Comparison of ENCODE assay signal across 24 mouse cellular contexts in the genomic region with DNA sequence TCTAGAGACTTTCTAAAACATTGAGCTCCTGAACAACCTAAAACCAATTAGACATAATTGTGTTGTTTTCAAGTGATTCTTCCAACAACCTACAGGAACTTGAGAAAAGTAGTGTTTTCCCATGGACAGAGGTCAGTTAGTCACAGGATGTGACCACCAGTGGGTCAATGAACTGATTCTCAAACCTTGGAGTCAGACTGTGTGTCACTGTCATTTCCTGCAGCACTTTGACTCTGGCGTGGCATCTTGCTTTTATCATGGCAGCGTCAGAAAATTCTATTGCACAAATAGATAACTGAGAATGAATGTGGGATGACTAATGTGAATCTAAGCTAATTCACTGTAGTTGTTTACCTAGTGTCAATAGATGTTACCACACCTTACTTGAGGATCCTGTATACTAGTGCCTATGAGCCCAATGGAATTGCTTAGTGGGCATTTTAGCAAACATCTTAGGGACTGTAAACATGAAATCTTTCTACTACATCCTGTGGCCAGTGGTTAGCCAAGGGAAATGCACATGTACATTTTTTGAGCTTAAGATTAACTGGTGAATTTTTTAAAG.
A peak's percentile ranks its signal among the peaks of the same experiment; 100 is the strongest.
DNase-seq lines count a peak whose midpoint lies in the region; ATAC-seq and TF ChIP-seq lines count a peak whose summit lies in the region.
"Had no signal": no experiment of that assay in that cellular context is flagged by ENCODE, and none has a peak within 500 bp of the region (broad histone marks: within the 10 kb centered on the region; RNA-seq: fewer than 3 reads in every experiment).

No protein-coding gene starts in this region.

- ATAC-seq in liver, embryonic 11.5 days (replicated peaks; ENCODE audit: low FRiP score) = no peak
- ATAC-seq in intestine, embryonic 15.5 days = peak; percentile 55; the same call in 1 of the 2 replicates
- ATAC-seq in stomach, embryonic 15.5 days (ENCODE audit: insufficient read depth, low FRiP score, low read depth) = no peak
- ATAC-seq in megakaryocyte-erythroid progenitor cell, adult 5-6 weeks (replicated peaks; ENCODE audit: low FRiP score, low TSS enrichment, poor library complexity, severe bottlenecking) = no peak
- ATAC-seq: activated CD4-positive, CD25-positive, alpha-beta regulatory T cell, adult 4 months; forebrain, embryonic 13.5 days; forebrain, postnatal 0 days; hindbrain, postnatal 0 days had no signal

- no peak for TF ChIP-seq POLR2A in liver, adult 2 months (IDR thresholded peaks at IDR 0.05; ENCODE audit: extremely low read depth, insufficient read depth, low read length)

- H3K4me3 ChIP-seq in liver, adult 2 months (ENCODE audit: insufficient read depth, low read depth, low read length) = no peak overlapping the region
- no peak overlapping the region for H3K4me3 ChIP-seq in liver, embryonic 11.5 days (ENCODE audit: low read depth, low read length)
- no peak overlapping the region for H3K4me3 ChIP-seq in intestine, embryonic 15.5 days (replicated peaks)
- H3K4me3 ChIP-seq in stomach, embryonic 15.5 days (replicated peaks) = no peak overlapping the region
- H3K4me3 ChIP-seq: embryonic facial prominence, embryonic 12.5 days; forebrain, embryonic 13.5 days; gastrocnemius, adult 2 months; heart, embryonic 13.5 days; hindbrain, embryonic 12.5 days had no signal

- no peaks in the 10 kb centered on the region for H3K36me3 ChIP-seq in liver, adult 2 months (ENCODE audit: control insufficient read depth, insufficient read depth, low read length)
- no peaks in the 10 kb centered on the region for H3K36me3 ChIP-seq in liver, embryonic 11.5 days (ENCODE audit: control insufficient read depth, insufficient read depth, low read length)
- H3K36me3 ChIP-seq in intestine, embryonic 15.5 days = no peaks in the 10 kb centered on the region
- H3K36me3 ChIP-seq in stomach, embryonic 15.5 days = no peaks in the 10 kb centered on the region
- H3K36me3 ChIP-seq: embryonic facial prominence, embryonic 12.5 days; heart, embryonic 13.5 days; hindbrain, embryonic 12.5 days had no signal

- TF ChIP-seq CTCF in liver, adult 2 months (IDR thresholded peaks at IDR 0.05; ENCODE audit: low read depth, low read length) = no peak

- H3K4me1 ChIP-seq in liver, adult 2 months (ENCODE audit: control insufficient read depth, insufficient read depth, low read length) = peaks cover 2% of the 10 kb centered on the region; the same call in 1 of the 2 replicates
- no peaks in the 10 kb centered on the region for H3K4me1 ChIP-seq in liver, embryonic 11.5 days (replicated peaks; ENCODE audit: control insufficient read depth, insufficient read depth, low read length)
- no peaks in the 10 kb centered on the region for H3K4me1 ChIP-seq in intestine, embryonic 15.5 days (replicated peaks)
- H3K4me1 ChIP-seq in stomach, embryonic 15.5 days = no peaks in the 10 kb centered on the region
- H3K4me1 ChIP-seq: forebrain, embryonic 13.5 days; heart, embryonic 13.5 days; hindbrain, embryonic 12.5 days had no signal

- H3K27me3 ChIP-seq in liver, adult 2 months (ENCODE audit: control insufficient read depth, insufficient read depth, low read length) = no peaks in the 10 kb centered on the region
- no peaks in the 10 kb centered on the region for H3K27me3 ChIP-seq in liver, embryonic 11.5 days (replicated peaks; ENCODE audit: control insufficient read depth, insufficient read depth, low read length)
- H3K27me3 ChIP-seq in intestine, embryonic 15.5 days (replicated peaks) = no peaks in the 10 kb centered on the region
- no peaks in the 10 kb centered on the region for H3K27me3 ChIP-seq in stomach, embryonic 15.5 days (replicated peaks)
- H3K27me3 ChIP-seq: embryonic facial prominence, embryonic 12.5 days; forebrain, embryonic 13.5 days; heart, embryonic 13.5 days; hindbrain, embryonic 12.5 days; Patski had no signal

- WGBS in liver, adult 2 months = 29% methylated on average over 2 of the region's 2 CpGs
- WGBS in liver, embryonic 11.5 days = 61% methylated on average over 2 of the region's 2 CpGs
- 44% methylated on average over 2 of the region's 2 CpGs for WGBS in intestine, embryonic 15.5 days
- WGBS in stomach, embryonic 15.5 days = 48% methylated on average over 2 of the region's 2 CpGs

- no peaks in the 10 kb centered on the region for H3K79me2 ChIP-seq in liver, adult 2 months (ENCODE audit: control insufficient read depth, insufficient read depth, low read length)

- H3K9me3 ChIP-seq in liver, embryonic 11.5 days (ENCODE audit: control insufficient read depth, low read length) = no peaks in the 10 kb centered on the region
- H3K9me3 ChIP-seq in intestine, embryonic 15.5 days = no peaks in the 10 kb centered on the region
- no peaks in the 10 kb centered on the region for H3K9me3 ChIP-seq in stomach, embryonic 15.5 days
- H3K9me3 ChIP-seq: embryonic facial prominence, embryonic 12.5 days; forebrain, embryonic 13.5 days; heart, embryonic 13.5 days; hindbrain, embryonic 12.5 days had no signal

- H3K4me2 ChIP-seq in liver, embryonic 11.5 days = no peak overlapping the region
- H3K4me2 ChIP-seq in intestine, embryonic 15.5 days (replicated peaks) = no peak overlapping the region
- no peak overlapping the region for H3K4me2 ChIP-seq in stomach, embryonic 15.5 days
- H3K4me2 ChIP-seq: embryonic facial prominence, embryonic 12.5 days; forebrain, embryonic 13.5 days; heart, embryonic 13.5 days; hindbrain, embryonic 12.5 days had no signal

- DNase-seq in liver, adult 2 months (ENCODE audit: extremely low read depth, low read depth, low spot score) = peak; percentile 25
- DNase-seq in liver, embryonic 11.5 days (ENCODE audit: low spot score) = no peak
- DNase-seq in 416B (ENCODE audit: low read depth) = peak; percentile 40
- no peak for DNase-seq in Muller cell, postnatal 12 days (ENCODE audit: inconsistent ontology term)
- DNase-seq in retina, postnatal 1 day = no peak
- DNase-seq: adrenal gland, adult 8-10 months; B cell, adult 2 months; cerebellum, adult 11-12 months; cerebellum, adult 9-10 months; cerebellum, postnatal 25 days; forebrain, postnatal 0 days; gastrocnemius, adult 2 months; gastrocnemius, postnatal 25 days; heart, postnatal 36 days had no signal

- H3K9ac ChIP-seq in liver, adult 2 months (ENCODE audit: low read depth, low read length) = no peak overlapping the region
- no peak overlapping the region for H3K9ac ChIP-seq in liver, embryonic 11.5 days (ENCODE audit: low read depth, low read length)
- no peak overlapping the region for H3K9ac ChIP-seq in intestine, embryonic 15.5 days
- H3K9ac ChIP-seq in stomach, embryonic 15.5 days = no peak overlapping the region
- H3K9ac ChIP-seq: embryonic facial prominence, embryonic 12.5 days; forebrain, embryonic 13.5 days; forebrain, postnatal 0 days; heart, embryonic 13.5 days; hindbrain, embryonic 12.5 days had no signal

- no peak overlapping the region for H3K27ac ChIP-seq in liver, adult 2 months (replicated peaks; ENCODE audit: insufficient read depth, low read depth, low read length)
- H3K27ac ChIP-seq in liver, embryonic 11.5 days (ENCODE audit: low read depth, low read length) = no peak overlapping the region
- H3K27ac ChIP-seq in intestine, embryonic 15.5 days = no peak overlapping the region
- peak overlapping the region; percentile 52; the same call in 1 of the 2 replicates for H3K27ac ChIP-seq in stomach, embryonic 15.5 days
- H3K27ac ChIP-seq: forebrain, embryonic 13.5 days; gastrocnemius, adult 2 months; heart, embryonic 13.5 days; hindbrain, embryonic 12.5 days; hindbrain, postnatal 0 days had no signal

Comparison
In these comparisons a context has a peak if more than half of its experiments do, and no peak if none do; other contexts are left out.
1. DNase-seq: peak in liver, adult 2 months (single experiment) and 416B (single experiment); none in liver, embryonic 11.5 days (single experiment), Muller cell, postnatal 12 days (single experiment) and retina, postnatal 1 day (single experiment).